Mouse (Mus musculus): ENCODE results near the gene Prap1. TPM values are rescaled to one million over a fixed set of nuclear protein-coding genes. Genes with fewer than 3 reads are reported as not detected.

Prap1 gene
- not detected in 2 replicates for polyA plus RNA-seq (2014; fragmentation: Nextera tagmentation; extraction: Ambion mirVana)

GRCm38 (mm10) chr7:140092924-140093528, at the start of gene Prap1:
Prap1 (plus strand) TSS chr7:140093395.
- H3K4me1 ChIP-seq (ENCODE audit: control insufficient read depth, insufficient read depth, low read length) = no peaks in the 10 kb centered on the region
- H3K36me3 ChIP-seq (ENCODE audit: control insufficient read depth, insufficient read depth, low read length) = no peaks in the 10 kb centered on the region
- no peaks in the 10 kb centered on the region for H3K27me3 ChIP-seq (ENCODE audit: control insufficient read depth, insufficient read depth, low read length)
- H3K27ac ChIP-seq (replicated peaks; ENCODE audit: low read depth, low read length) = no peak within 1 kb of the TSS
- WGBS = 68% methylated on average over 5 of the region's 5 CpGs
- ATAC-seq (ENCODE audit: insufficient number of reproducible peaks, low FRiP score, low TSS enrichment, low read depth) = no peak
- no peak for DNase-seq (ENCODE audit: low spot score)
- no peak within 1 kb of the TSS for H3K4me3 ChIP-seq (ENCODE audit: low read depth, low read length)
- no peaks in the 10 kb centered on the region; the same call in 1 of the 2 replicates for H3K9me3 ChIP-seq (ENCODE audit: control insufficient read depth, low read length)
- no peak within 1 kb of the TSS for H3K9ac ChIP-seq (ENCODE audit: low read length)
- H3K4me2 ChIP-seq (ENCODE audit: low read depth, severe bottlenecking) = no peak within 1 kb of the TSS

GRCm38 (mm10) chr7:140045546-140045945, 47.6 kb upstream of the Prap1 start:
- Histone ChIP-seq H3K27ac (replicated peaks; ENCODE audit: low read depth, low read length) (no peak overlapping the region), H3K4me1 (ENCODE audit: control insufficient read depth, insufficient read depth, low read length) (no peaks in the 10 kb centered on the region; the same call in 1 of the 2 replicates), H3K4me2 (ENCODE audit: low read depth, severe bottlenecking) (no peak overlapping the region), H3K9me3 (ENCODE audit: control insufficient read depth, low read length) (no peaks in the 10 kb centered on the region), H3K4me3 (ENCODE audit: low read depth, low read length) (no peak overlapping the region), H3K27me3 (ENCODE audit: control insufficient read depth, insufficient read depth, low read length) (peaks cover 56% of the 10 kb centered on the region), H3K9ac (ENCODE audit: low read length) (no peak overlapping the region), H3K36me3 (ENCODE audit: control insufficient read depth, insufficient read depth, low read length) (no peaks in the 10 kb centered on the region)
- 75% methylated on average over 4 of the region's 4 CpGs for WGBS
- DNase-seq (ENCODE audit: low spot score) = no peak
- ATAC-seq (ENCODE audit: insufficient number of reproducible peaks, low FRiP score, low TSS enrichment, low read depth) = no peak

DNA sequence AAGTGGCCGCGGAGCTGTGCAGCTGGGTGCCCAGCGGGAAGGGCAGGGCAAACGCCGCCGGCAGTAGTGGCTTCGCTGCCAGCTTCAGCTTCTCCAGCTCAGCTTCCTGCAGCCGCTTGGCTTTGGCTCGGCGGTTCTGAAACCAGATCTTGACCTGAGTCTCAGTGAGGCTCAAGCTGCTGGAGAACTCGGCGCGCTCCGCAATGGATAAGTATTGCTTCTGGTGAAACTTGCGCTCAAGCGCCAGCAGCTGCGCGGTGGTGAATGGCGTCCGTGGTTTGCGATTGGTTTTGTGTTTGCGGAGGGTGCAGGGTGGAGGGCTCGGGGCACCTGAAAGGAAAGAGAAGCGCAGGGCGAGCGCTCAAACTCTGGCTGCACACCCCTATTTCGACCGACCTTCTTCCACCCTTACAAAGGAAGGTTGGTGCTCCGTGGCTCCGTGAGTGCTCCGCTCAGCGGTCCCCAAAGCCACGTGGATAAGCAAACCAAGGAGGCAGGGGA, 45.3 kb upstream of the Prap1 start:
- no peaks in the 10 kb centered on the region; the same call in 1 of the 2 replicates for H3K4me1 ChIP-seq (ENCODE audit: control insufficient read depth, insufficient read depth, low read length)
- no peaks in the 10 kb centered on the region for H3K36me3 ChIP-seq (ENCODE audit: control insufficient read depth, insufficient read depth, low read length)
- WGBS = under 1% methylated on average over 33 of the region's 33 CpGs
- ATAC-seq (ENCODE audit: insufficient number of reproducible peaks, low FRiP score, low TSS enrichment, low read depth) (no peak), DNase-seq (ENCODE audit: low spot score) (peak; percentile 72)
- peak overlapping the region; percentile 30 for H3K4me3 ChIP-seq (ENCODE audit: low read depth, low read length)
- H3K9me3 ChIP-seq (ENCODE audit: control insufficient read depth, low read length) = no peaks in the 10 kb centered on the region
- H3K4me2 ChIP-seq (ENCODE audit: low read depth, severe bottlenecking) = peak overlapping the region; percentile 45
- peaks cover 72% of the 10 kb centered on the region for H3K27me3 ChIP-seq (ENCODE audit: control insufficient read depth, insufficient read depth, low read length)
- 0 out of 2 replicates have a peak overlapping the region, but pooled peaks have one; percentile 7 for H3K9ac ChIP-seq (ENCODE audit: low read length)
- H3K27ac ChIP-seq (replicated peaks; ENCODE audit: low read depth, low read length) = no peak overlapping the region

DNA sequence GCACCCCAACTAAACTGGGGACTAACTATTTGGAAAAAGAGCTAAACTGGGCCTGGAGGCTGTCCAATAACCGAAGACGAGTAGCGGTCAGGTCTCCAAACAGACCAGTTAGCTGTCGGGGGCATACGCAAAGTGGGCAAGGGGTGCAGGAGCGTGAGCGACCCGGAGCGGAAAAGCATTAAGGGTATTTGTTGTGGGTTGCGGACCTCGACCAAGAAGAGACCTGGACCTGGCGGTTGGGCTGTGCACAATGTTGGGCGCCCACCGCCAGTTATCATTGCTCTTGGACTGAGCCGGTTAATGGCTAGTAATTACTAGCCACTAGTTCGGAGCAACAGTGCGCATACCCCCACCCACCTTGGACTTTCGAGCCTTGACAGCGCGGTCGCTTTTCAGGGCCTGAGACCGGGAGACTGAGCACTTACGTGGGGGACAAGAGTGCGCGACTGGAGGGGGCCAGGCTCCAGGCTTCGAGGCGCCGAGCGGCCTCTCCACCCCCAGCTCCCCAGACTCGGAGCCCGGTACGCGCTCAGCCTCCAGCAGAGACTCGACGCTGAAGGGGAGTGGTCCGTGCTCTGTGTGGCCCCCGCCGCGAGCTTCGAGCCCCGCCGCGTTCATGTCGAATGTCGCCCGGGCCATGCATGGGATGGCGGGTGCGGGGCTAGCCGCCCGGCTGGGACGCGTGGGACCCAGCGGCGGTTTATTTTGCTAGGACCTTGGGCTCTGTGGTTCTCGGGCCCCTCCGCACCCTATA, 44.7 kb upstream of the Prap1 start, which contains the start of gene Msx3:
TSS of gene Msx3 (minus strand) at position 729 of the 754 bp plus-strand sequence.
- ATAC-seq (ENCODE audit: insufficient number of reproducible peaks, low FRiP score, low TSS enrichment, low read depth) = peak; percentile 33
- Histone ChIP-seq H3K36me3 (ENCODE audit: control insufficient read depth, insufficient read depth, low read length) (no peaks in the 10 kb centered on the region), H3K9ac (ENCODE audit: low read length) (0 out of 2 replicates have a peak within 1 kb of the TSS, but pooled peaks have one; percentile 7), H3K27me3 (ENCODE audit: control insufficient read depth, insufficient read depth, low read length) (peaks cover 74% of the 10 kb centered on the region), H3K27ac (replicated peaks; ENCODE audit: low read depth, low read length) (no peak within 1 kb of the TSS), H3K4me3 (ENCODE audit: low read depth, low read length) (peak within 1 kb of the TSS; percentile 30), H3K4me1 (ENCODE audit: control insufficient read depth, insufficient read depth, low read length) (no peaks in the 10 kb centered on the region; the same call in 1 of the 2 replicates), H3K4me2 (ENCODE audit: low read depth, severe bottlenecking) (peak within 1 kb of the TSS; percentile 45), H3K9me3 (ENCODE audit: control insufficient read depth, low read length) (no peaks in the 10 kb centered on the region)
- 1% methylated on average over 56 of the region's 56 CpGs for WGBS
- peak; percentile 58 for DNase-seq (ENCODE audit: low spot score)

DNA sequence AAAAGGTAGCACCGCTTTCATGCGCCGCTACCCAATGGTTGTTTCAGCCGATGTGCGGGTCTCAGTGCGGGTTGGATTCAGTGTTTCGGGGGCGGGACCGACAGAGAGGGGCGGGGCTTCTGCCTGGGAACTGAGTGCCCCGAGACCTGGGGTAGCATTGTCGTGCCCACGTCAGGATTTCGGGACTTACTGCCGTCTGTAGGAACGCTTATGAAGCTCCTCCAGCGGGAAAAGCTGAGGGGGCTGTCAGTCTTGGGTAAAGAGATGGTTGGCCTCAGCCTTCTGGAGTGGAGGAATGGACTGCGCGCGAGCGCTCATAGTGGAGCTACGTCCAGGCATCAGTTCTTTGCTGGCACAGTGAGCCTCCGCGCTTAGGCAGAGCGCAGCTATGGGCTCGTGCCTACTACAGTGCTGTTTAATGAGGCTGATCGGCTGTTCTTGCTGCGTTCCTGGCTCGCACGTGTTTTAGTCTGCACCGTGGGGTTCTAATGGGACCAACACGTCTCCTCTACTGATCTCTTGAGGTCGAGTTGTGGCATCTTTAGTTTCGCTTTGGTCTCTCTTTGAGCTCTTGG, 44.0 kb upstream of the Prap1 start:
- H3K36me3 ChIP-seq (ENCODE audit: control insufficient read depth, insufficient read depth, low read length) = no peaks in the 10 kb centered on the region
- no peak overlapping the region for H3K9ac ChIP-seq (ENCODE audit: low read length)
- peaks cover 74% of the 10 kb centered on the region for H3K27me3 ChIP-seq (ENCODE audit: control insufficient read depth, insufficient read depth, low read length)
- H3K4me2 ChIP-seq (ENCODE audit: low read depth, severe bottlenecking) = peak overlapping the region; percentile 45
- ATAC-seq (ENCODE audit: insufficient number of reproducible peaks, low FRiP score, low TSS enrichment, low read depth) (peak; percentile 66), DNase-seq (ENCODE audit: low spot score) (peak; percentile 60)
- H3K9me3 ChIP-seq (ENCODE audit: control insufficient read depth, low read length) = no peaks in the 10 kb centered on the region
- under 1% methylated on average over 34 of the region's 34 CpGs for WGBS
- H3K4me3 ChIP-seq (ENCODE audit: low read depth, low read length) = peak overlapping the region; percentile 30
- no peaks in the 10 kb centered on the region; the same call in 1 of the 2 replicates for H3K4me1 ChIP-seq (ENCODE audit: control insufficient read depth, insufficient read depth, low read length)
- H3K27ac ChIP-seq (replicated peaks; ENCODE audit: low read depth, low read length) = no peak overlapping the region

DNA sequence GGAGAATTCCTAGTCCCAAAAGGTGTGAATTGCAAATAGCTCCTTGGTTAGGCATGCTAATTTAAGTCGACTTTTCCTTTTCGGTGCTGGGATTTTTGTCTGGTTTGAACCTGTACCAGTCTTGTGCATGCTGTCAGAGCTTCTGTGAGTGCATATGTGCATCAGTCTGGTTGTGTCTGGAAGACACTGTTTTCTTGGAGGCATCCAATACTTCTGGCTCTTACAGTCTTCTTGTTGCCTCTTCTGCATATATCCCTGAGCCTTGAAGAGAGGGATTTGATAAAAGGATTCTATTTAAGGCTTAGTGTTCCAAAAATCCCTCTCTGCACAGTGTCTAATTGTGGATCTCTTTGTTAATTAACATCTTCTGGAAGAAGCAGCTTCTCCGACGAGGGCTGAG, 39.1 kb upstream of the Prap1 start:
- no peaks in the 10 kb centered on the region for H3K4me1 ChIP-seq (ENCODE audit: control insufficient read depth, insufficient read depth, low read length)
- no peak overlapping the region for H3K4me3 ChIP-seq (ENCODE audit: low read depth, low read length)
- no peak for ATAC-seq (ENCODE audit: insufficient number of reproducible peaks, low FRiP score, low TSS enrichment, low read depth)
- no peaks in the 10 kb centered on the region for H3K9me3 ChIP-seq (ENCODE audit: control insufficient read depth, low read length)
- H3K4me2 ChIP-seq (ENCODE audit: low read depth, severe bottlenecking) = no peak overlapping the region
- WGBS = 75% methylated on average over 4 of the region's 4 CpGs
- H3K27ac ChIP-seq (replicated peaks; ENCODE audit: low read depth, low read length) = no peak overlapping the region
- peaks cover 58% of the 10 kb centered on the region for H3K27me3 ChIP-seq (ENCODE audit: control insufficient read depth, insufficient read depth, low read length)
- no peak overlapping the region for H3K9ac ChIP-seq (ENCODE audit: low read length)
- no peaks in the 10 kb centered on the region for H3K36me3 ChIP-seq (ENCODE audit: control insufficient read depth, insufficient read depth, low read length)
- DNase-seq (ENCODE audit: low spot score) = no peak

DNA sequence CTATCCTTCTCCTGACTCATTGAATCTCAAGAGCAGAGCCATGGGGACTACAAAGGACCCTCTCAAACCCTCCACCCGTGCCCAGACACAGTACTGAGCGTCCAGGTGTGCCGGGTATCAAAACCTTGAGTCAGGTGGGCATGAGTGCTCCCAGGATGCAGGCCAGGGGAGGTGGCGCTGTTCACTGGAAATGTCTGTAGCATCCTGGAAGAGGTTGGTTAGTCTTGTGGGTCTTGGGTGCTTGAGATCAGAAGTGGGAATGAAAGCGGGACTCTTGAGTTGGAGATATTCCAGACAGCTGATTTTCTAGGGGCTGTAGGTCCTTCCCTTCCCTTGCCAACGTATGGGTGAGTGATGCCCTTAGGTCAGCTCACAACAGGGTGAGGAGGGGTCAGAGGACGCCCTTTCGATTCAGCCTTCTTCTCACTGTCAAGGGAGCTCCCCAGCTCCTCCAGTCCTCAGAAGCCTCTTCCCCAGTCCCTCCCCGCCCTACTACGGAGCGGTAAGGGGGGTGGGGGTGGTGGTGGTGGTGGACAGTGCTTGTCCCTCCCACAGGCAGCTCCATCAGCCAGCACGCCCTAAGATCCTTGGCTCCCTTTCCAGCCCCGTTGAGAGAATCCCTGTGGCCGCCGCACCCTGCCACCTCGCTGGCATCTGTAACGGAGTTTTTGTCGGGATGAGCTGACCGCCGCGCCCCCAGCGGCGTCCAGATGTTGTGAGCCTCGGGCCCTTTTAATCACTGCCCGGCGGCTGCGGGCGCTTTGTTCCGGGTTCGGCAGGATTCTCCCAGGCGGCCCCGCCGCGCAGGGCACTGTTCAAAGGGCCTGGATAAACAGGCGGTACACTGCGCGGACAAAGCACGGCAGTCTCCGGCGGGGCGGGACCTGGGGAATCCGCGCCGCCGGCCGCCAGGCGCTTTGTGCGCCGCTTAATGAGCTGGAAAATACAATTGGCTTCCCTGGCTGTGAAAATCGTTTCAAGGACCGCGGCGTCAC, 35.5 kb upstream of the Prap1 start:
- ATAC-seq (ENCODE audit: insufficient number of reproducible peaks, low FRiP score, low TSS enrichment, low read depth) (peak; percentile 40; the same call in 1 of the 2 replicates), DNase-seq (ENCODE audit: low spot score) (peak; percentile 78)
- 2% methylated on average over 53 of the region's 53 CpGs for WGBS
- peaks cover 62% of the 10 kb centered on the region for H3K27me3 ChIP-seq (ENCODE audit: control insufficient read depth, insufficient read depth, low read length)
- no peaks in the 10 kb centered on the region for H3K36me3 ChIP-seq (ENCODE audit: control insufficient read depth, insufficient read depth, low read length)
- H3K9ac ChIP-seq (ENCODE audit: low read length) = peak overlapping the region; percentile 79
- H3K9me3 ChIP-seq (ENCODE audit: control insufficient read depth, low read length) = no peaks in the 10 kb centered on the region
- peak overlapping the region; percentile 43 for H3K4me3 ChIP-seq (ENCODE audit: low read depth, low read length)
- peak overlapping the region; percentile 86 for H3K4me2 ChIP-seq (ENCODE audit: low read depth, severe bottlenecking)
- H3K4me1 ChIP-seq (ENCODE audit: control insufficient read depth, insufficient read depth, low read length) = peaks cover 5% of the 10 kb centered on the region
- no peak overlapping the region for H3K27ac ChIP-seq (replicated peaks; ENCODE audit: low read depth, low read length)

Data from limb, embryonic 11.5 days (tissue).